Comparison of ENCODE assay signal across 22 mouse cellular contexts in genomic region chr13:78871976-78872375, GRCm38 (mm10).
A peak's percentile ranks its signal among the peaks of the same experiment; 100 is the strongest.
DNase-seq lines count a peak whose midpoint lies in the region; ATAC-seq and TF ChIP-seq lines count a peak whose summit lies in the region.
"Had no signal": no experiment of that assay in that cellular context is flagged by ENCODE, and none has a peak within 500 bp of the region (broad histone marks: within the 10 kb centered on the region; RNA-seq: fewer than 3 reads in every experiment).

No protein-coding gene starts in this region.

- H3K4me1 ChIP-seq in kidney, postnatal 0 days (replicated peaks; ENCODE audit: insufficient read depth, low read length), result no peaks in the 10 kb centered on the region
- no peaks in the 10 kb centered on the region for H3K4me1 ChIP-seq in forebrain, embryonic 15.5 days
- H3K4me1 ChIP-seq: midbrain, embryonic 13.5 days had no signal

- H3K4me3 ChIP-seq in kidney, postnatal 0 days (replicated peaks; ENCODE audit: low read depth, low read length), result no peak overlapping the region
- H3K4me3 ChIP-seq in forebrain, embryonic 15.5 days, result no peak overlapping the region
- H3K4me3 ChIP-seq: layer of hippocampus, adult 2 months; midbrain, embryonic 13.5 days; myocyte had no signal

- 17% methylated on average over 6 of the region's 6 CpGs for WGBS in kidney, postnatal 0 days
- WGBS in forebrain, embryonic 15.5 days, result 57% methylated on average over 6 of the region's 6 CpGs

- TF ChIP-seq CTCF in kidney, postnatal 0 days (IDR thresholded peaks at IDR 0.05; ENCODE audit: low read depth), result no peak

- no peak overlapping the region for H3K9ac ChIP-seq in kidney, postnatal 0 days (ENCODE audit: low read depth, low read length)
- no peak overlapping the region for H3K9ac ChIP-seq in forebrain, embryonic 15.5 days (replicated peaks)
- H3K9ac ChIP-seq: midbrain, embryonic 13.5 days had no signal

- ATAC-seq in kidney, postnatal 0 days (replicated peaks; ENCODE audit: low FRiP score, low read depth), result peak; percentile 67; the same call in 1 of the 2 replicates
- ATAC-seq in forebrain, embryonic 15.5 days (replicated peaks), result no peak
- ATAC-seq: activated CD4-positive, CD25-positive, alpha-beta regulatory T cell, adult 4 months; hindbrain, postnatal 0 days; lung, postnatal 0 days; midbrain, embryonic 13.5 days had no signal

- H3K36me3 ChIP-seq in kidney, postnatal 0 days (ENCODE audit: insufficient read depth, low read length), result no peaks in the 10 kb centered on the region
- no peaks in the 10 kb centered on the region for H3K36me3 ChIP-seq in forebrain, embryonic 15.5 days
- H3K36me3 ChIP-seq: G1E; midbrain, embryonic 13.5 days had no signal

- H3K9me3 ChIP-seq in kidney, postnatal 0 days (replicated peaks; ENCODE audit: low read length), result no peaks in the 10 kb centered on the region
- no peaks in the 10 kb centered on the region for H3K9me3 ChIP-seq in forebrain, embryonic 15.5 days
- H3K9me3 ChIP-seq: G1E; midbrain, embryonic 13.5 days had no signal

- H3K27me3 ChIP-seq in kidney, postnatal 0 days (ENCODE audit: insufficient read depth, low read length), result no peaks in the 10 kb centered on the region
- no peaks in the 10 kb centered on the region for H3K27me3 ChIP-seq in forebrain, embryonic 15.5 days
- H3K27me3 ChIP-seq: midbrain, embryonic 13.5 days had no signal

- DNase-seq in heart, adult 11 months, result peak; percentile 13
- DNase-seq in heart, adult 8-10 months (ENCODE audit: low spot score), result no peak
- DNase-seq in kidney, postnatal 0 days (ENCODE audit: low spot score), result peak; percentile 51
- DNase-seq in kidney, adult 18-20 months, result no peak
- peak; percentile 69 for DNase-seq in neural tube, embryonic 10.5 days (ENCODE audit: extremely low spot score, low spot score)
- DNase-seq in urinary bladder, adult 2 months (ENCODE audit: low spot score), result no peak
- DNase-seq in cerebellum, postnatal 10 days, result no peak
- DNase-seq: adrenal gland, postnatal 10 days; cerebellum, adult 9-10 months; heart, postnatal 10 days; kidney, adult 8-10 months; liver; thymus, postnatal 25 days had no signal

- H3K27ac ChIP-seq in kidney, postnatal 0 days, result no peak overlapping the region
- no peak overlapping the region for H3K27ac ChIP-seq in forebrain, embryonic 15.5 days (replicated peaks)
- H3K27ac ChIP-seq: hindbrain, postnatal 0 days; layer of hippocampus, adult 2 months; midbrain, embryonic 13.5 days had no signal

- H3K4me2 ChIP-seq in kidney, postnatal 0 days (ENCODE audit: low read length), result no peak overlapping the region
- H3K4me2 ChIP-seq in forebrain, embryonic 15.5 days (replicated peaks), result no peak overlapping the region
- H3K4me2 ChIP-seq: heart, embryonic 11.5 days; midbrain, embryonic 13.5 days had no signal

Comparison
In these comparisons a context has a peak if more than half of its experiments do, and no peak if none do; other contexts are left out.
1. DNase-seq: peak in heart, adult 11 months (single experiment), kidney, postnatal 0 days (single experiment) and neural tube, embryonic 10.5 days (single experiment); none in heart, adult 8-10 months (single experiment), kidney, adult 18-20 months (single experiment), urinary bladder, adult 2 months (single experiment) and cerebellum, postnatal 10 days (0 of 2).